Mouse (Mus musculus) ovary, postnatal 36 days (tissue): Measurements from ENCODE around the gene Pcdh19.
"Not testable (repeated sequence)": the region's sequence is repeated elsewhere in the genome, so short reads cannot be mapped to it uniquely, and the experiment has no call there.

Experiments used
- DNase-seq: peaks from one replicate; pipeline ENCODE4 v3.0.0; 2022; ENCODE audit warnings: low spot score, mixed read lengths

Pcdh19 gene

DNA sequence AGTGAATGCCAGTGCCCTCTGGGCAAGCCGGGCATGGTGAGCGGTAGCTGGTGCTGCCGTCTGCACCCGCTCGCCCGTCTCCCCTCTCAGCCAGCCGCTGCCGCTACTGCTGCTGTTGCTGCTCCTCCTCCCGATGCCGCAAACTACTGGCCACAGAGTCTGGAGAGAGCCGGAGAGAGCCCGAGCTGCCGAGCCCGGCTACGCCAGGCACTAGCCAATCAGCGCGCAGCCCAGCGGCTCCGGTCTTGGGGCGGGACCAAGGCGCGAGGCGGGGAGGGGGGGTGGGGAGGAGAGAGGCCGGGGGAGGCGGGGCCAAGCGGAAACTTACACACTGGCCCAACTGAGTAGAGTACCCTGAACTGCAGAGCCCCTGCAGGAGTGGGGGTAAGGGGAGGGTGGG, at the start of gene Pcdh19:
Pcdh19 (minus strand) TSS at position 148 of the 400 bp plus-strand sequence.
- peak; percentile 72 for DNase-seq

DNA sequence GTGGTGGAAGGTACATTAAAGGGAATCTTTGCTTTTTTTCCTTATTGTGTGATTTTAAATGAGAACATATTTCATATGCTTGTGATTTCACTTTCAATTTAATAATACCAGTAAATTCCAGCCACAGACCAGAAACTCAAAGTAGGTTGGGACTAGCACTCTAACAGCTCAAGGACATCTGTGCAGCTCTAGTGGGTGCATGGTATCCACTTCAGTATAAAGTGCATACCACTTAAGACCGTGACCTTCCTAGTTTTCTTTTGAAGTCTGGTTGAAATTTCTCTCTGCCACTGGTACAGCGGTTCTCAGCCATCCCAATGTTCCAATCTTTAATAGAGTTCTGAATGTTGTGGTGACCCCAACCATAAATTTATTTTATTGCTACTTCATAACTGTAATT, 47.1 kb upstream of the Pcdh19 start:
- no peak for DNase-seq

DNA sequence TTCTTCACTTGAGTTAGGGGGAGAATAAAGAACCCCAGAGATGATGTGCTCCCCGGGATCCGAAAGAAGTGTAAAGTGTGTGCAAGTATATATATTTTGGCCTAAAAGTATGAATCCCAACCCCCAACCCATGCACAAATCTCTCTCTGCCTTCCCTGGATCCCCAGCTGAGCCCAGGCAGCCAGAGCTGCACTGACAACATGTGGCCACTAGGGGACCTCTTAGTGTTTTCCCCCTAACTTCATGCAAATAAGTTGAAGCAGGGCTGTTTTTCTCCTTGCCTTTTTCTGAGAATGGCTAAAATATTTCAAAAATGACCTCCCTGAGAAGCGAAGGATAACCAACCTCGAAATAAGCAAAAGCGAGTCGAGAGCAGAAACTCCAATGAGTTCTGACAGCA, 46.2 kb upstream of the Pcdh19 start:
- peak; percentile 8 for DNase-seq

DNA sequence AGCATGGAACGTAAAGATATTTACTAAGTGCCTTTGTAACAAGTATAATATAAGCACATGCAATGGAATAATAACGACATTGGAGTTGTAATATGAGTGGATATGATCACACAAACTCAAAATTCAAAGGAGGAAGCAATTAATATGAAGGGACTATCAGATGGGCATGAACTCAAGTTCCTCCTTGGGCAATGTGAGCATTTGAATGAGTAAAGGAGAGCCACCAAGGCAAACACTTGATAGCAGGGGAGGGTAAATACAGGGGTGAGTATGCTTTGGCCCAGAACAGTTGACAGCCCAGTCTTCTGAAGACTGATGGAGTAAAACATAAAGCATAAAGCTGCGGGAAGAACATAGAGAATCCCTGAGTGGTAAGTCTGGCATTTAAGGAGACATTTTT, 32.7 kb upstream of the Pcdh19 start:
- DNase-seq = no peak

DNA sequence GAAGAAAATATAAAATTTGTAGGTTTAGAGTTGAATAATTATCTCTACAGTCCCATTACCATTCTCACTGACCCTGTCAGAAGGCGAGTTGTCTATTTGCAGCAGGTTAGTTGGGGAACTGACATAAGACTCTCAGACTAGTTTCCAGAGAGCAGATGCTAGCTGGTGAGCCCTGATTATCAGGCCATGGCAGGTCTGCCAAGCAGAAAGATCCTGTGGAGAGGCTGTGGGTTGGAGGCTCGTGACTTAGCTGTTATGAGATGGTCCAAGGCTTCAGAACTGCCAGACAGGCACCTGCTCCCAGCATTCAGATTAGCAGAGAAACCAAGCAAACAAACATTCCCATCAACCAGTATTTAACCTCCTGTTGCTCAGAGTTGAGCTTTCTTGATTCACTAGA, 21.8 kb upstream of the Pcdh19 start:
- no peak for DNase-seq

DNA sequence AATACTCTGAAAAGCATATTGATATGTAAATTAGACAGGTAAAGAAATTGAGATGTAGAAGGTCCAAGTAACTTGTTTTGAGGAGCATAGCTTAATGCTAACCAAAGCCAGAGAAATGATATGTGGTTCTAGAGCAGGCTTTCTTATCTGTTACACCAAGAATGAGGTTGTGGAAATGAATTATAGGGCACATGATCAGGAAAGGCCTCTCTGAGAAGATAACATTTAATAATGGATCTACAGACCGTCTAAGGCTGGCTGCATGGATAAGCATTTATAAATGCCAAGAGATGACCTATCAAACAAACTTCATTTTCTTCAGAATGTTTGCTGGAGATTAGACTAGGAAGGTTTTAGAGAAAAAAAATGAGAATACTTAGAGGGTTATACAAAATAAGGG, 14.1 kb upstream of the Pcdh19 start:
- DNase-seq = no peak

DNA sequence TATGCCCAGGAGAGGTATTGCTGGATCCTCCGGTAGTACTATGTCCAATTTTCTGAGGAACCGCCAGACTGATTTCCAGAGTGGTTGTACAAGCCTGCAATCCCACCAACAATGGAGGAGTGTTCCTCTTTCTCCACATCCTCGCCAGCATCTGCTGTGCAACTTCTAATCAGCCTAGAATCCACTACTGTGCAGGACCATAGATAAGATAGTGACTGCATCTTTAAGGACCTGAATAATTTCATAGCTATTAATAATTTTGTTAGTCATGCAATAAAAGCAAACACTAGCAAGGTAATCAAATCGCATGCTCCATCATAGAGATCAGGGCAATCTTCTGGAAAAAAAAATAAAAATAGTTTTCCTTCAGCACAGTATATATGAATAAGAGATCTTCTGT, 9.1 kb upstream of the Pcdh19 start:
- not testable (repeated sequence) for DNase-seq

DNA sequence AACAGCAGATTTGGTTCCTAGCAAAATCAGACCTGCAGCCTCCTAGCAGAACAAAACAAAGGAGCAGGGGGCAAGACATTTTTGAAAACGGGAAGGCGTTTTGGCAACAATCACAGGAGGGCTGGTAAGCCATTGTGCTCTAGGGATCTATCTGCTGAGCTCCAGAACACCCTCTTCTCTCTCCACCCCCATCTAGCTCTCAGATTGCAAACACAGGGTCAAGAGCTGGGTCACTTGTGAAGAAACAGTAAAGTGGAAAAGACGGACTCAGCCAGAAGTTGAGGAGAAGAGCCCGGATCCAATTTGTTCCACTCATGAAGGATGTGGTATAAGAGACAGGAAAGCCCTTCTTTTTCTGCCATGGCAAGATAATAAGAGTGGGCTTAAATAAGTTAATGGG, 7.7 kb upstream of the Pcdh19 start:
- DNase-seq = no peak

DNA sequence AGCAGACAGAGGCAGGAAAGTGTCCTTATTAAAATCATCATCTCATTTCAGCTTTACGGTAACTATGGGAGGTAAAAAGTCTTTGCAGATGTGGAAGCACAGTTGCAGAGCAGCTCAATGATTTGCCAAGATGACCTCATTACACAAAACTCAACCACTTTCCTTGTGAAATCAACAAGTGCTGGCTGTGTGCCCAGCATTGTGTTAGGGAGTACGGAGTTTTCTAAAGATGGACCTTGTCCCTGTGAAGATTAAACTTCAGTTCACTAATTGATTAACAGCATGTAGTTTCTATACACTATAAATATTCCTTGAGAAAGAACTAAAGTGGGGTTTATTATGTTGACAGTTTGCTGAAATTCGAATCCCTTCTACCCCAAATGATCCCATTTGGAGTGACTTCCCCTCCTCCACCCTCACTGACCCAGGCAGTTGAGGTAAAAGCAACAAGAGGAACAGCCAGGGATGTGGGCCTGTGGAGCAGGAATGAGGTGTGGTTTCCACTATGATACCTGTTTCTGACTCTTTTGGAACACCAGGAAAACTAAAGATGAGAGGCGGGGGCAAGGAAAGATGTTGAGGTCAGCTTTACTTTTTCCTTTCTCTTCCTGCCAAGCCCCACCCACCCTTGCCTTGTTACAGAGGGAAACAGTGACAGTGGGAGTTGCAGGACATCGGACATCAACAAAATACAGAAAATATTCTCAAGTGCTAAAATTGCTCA, 4.4 kb upstream of the Pcdh19 start:
- DNase-seq = no peak

DNA sequence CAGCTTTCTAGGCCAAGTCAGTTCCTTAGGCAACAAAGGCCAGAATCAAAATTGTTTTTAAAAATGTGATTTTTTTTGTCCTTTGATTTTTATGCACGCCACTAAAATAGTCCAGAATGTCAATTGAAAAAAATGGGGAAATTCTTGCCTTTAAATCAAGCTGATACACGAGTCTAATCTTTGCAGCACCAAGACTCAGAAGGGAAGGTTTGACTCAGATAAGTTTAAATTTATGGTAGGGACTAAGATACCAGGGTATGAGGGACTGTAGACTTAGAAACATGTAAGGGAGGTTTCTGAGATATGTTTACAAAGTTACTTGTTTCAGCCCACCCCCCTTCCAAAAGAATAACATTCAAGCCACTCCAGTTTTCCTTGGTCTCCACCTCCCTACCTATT, 3.6 kb upstream of the Pcdh19 start:
- no peak for DNase-seq

DNA sequence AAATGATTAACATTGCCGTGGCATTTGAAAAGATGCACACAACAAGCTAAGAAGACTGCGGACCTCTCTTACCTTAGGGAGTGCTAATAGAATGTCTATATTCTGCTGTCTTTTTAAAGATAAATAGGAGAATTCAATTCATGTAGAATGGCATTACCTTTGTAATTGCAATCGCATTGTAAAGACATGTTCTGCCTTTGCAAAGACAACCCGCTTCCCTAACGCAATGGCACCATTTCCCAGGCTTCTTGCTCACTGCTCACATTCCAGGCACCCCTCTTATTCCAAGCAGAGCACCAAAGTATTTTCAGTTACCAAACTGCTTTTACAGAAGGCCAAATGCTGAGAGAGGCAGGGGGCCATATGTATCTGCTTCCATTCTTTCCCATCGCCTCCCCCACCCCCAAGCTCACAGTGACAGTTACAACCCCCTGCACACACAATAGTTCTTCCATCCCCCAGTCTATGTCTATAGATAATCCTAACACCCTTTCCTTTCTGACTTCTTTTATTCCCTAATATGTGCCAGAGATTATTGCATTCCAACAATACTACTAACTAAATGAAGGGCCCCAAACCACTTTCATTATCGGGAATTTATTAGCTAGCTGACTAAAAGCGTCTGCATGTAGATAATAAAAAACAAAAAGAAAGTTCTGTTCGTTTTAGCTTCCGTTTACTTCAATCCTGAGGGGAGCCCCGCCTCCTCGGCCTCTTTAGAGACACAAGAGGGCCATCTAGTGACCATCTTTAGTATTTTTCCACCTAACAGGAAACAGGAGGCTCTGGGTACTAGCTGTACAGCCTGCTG, 3.0 kb upstream of the Pcdh19 start:
- no peak for DNase-seq

DNA sequence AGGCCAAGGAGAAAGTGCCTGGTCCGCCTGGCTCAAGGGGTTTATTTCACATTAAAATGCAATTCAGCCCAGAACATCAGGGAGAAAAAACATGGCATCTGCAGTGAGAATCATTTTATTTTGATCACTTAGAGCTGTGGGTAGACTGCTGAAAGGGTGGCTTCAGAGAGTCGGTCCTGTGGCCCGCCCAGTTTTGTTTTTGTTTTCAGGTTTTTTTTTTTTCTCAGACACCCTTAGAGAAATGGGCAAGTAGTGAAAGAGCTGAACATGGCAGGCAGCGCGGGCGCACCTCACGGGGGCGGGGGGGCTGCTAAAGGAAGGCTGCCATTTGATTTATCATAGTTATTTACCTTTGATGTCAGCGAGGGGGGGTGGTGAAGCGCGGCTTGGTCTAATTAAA, 2.0 kb upstream of the Pcdh19 start:
- DNase-seq = no peak

DNA sequence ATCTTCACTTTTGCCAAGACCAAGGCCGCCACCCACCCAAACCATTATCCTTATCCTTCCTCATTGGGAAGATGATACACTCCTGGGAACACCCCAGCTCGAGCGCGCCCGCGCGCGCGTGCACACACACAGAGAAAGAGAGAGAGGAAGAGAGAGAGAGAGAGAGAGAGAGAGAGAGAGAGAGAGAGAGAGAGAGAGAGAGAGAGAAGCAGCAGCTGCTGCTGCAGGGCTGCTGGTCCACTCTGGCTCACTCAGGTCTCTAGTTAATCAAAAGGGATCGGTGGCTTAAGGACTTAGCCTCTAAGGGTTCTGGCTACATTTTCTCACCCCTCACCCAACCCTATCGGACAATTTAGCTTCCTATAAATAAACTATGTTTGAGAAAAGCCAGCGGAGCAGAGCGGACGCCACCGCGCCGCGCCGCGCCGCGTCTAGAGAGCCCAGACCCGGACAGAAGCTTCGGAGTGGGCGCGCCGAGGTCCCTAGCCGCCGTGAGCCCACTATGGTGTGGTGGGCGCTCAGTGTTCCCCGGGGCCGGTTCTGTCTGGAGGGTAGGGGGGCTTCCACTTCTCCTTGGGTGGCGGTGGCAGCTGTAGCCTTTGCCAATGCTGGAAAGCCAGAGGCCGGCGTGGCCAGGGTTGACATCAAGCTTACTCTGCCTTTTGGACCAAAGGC, 926 bp upstream of the Pcdh19 start:
- no peak for DNase-seq

DNA sequence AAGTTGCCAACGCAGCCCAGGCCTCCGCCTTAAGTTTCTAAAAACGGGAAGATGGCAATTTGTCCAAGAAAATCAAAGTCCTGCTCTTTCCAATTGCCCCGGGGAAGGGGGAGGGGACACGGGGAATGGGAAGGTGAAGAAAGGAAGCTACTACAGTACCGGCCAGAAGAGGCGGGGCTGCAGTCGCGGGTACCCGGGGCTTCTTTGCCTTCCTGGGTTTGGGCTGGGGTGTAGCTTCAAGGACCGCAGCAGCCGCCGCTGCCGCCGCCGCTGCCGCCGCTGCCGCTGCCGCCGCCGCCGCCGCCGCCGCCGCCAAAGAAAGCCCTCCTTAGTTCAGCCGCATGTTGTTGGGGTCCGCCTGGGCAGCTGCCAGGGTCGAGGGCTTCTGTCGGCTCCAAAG, 631 bp downstream of the Pcdh19 start:
- no peak for DNase-seq

DNA sequence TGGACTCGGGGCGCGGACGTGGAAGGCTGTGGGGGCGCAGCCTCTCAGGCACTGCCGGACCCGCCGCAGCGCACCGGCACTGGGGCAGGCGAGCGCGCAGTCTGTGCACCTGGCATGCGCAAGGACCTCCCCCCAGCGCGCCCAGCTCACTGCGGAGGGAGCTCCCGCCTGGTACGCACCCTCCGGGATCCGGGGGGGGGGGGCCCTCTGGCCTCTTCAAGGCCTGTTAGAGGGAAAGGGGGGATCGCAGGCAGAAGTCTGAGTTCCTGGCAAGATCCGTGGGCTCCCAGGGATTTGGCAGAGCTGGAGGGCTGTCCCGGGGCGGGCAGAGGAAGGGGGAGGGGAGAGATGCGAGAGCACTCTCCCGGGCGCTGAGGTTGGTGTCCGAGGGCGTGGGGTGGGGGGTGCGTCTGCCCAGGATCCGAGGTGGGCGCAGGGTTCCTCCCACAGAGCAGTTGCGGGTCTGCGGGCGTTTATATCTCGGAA, 1.1 kb downstream of the Pcdh19 start:
- no peak for DNase-seq

DNA sequence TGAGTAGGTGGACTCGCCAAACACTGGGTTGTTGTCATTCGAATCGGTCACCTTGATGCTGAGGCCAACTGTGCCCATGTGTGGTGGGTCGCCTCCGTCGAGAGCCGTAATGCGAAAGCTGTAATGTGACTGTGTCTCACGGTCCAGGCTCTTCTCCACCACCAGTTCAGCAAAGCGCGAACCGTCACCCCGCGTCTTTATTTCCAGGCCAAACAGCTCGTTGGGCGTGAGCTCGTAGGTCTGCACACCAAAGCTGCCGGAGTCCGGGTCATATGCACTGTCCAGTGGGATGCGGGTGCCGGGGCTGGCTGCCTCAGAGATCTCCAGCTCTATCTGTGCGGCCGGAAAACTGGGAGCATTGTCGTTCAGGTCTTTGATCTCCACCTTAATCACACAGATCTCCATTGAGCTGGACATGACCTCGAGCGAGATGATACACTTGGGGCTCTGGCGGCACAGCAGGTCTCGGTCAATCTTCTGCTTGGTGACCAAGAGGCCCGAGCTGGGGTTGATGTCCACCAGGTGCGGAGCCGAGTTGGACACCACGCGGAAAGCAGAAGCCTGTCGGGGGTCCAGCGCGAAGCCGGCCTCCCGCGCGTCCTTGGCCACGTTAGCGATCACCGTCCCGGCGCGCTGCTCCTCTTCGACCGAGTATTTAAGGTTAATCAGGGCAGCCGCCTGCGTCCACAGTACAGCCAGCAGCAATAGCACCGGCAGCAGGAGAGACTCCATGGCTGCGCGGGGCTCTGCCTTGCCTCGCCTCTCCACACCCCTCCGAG, 2.1 kb downstream of the Pcdh19 start:
- no peak for DNase-seq

DNA sequence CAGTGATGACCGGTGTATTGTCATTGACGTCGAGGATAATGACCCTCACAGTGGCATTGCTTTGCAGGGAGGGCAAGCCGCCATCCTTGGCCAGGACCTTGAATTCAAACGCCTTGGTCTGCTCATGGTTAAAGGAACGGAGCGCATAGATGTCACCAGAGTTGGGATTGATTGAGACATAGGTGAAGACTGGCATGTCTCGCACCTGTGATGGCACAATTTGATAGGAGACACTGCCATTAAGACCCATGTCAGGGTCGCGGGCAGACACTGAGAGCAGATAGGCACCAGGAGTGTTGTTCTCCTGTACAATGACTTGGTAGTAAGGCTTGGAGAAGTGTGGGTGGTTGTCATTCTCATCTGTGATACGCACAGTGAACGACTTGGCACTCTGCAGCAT, 3.2 kb downstream of the Pcdh19 start:
- no peak for DNase-seq

DNA sequence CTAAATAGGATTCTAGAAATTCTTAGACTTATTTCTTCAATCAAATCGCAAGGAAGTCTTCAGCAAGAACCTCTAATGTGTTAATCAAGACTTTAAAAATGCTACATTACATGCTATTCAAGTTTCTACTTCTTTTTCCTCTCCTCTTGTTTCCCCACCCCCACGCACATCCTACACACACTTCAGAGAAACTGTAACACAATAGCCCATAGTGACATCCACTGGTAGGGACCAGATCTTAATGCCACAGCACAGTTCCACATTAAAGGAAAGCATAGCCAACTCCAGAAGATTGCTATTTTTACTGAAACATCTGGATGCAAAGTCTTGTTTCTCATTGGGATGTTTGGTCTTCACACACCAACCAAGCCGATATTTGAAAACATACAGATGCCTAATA, 4.8 kb downstream of the Pcdh19 start:
- DNase-seq = no peak

DNA sequence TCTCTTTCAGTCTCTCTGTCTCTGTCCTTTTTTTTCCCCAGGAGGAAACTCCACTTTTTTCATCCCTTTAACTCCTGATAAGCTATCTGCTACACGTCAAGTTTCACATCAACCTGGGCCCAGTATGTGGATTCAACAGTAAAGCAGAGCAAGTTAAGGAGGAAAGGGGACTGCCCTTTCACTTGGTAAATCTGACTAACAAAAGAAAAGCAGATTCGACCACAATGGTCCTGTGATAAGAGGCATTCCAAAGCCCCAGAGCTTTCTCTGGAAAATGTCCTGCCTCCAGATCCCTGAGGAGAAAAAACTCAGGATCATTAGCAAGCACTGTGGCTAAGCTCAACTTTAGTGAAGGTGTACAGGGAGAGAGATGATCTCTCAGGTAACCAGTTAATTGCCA, 13.7 kb downstream of the Pcdh19 start:
- DNase-seq = no peak

DNA sequence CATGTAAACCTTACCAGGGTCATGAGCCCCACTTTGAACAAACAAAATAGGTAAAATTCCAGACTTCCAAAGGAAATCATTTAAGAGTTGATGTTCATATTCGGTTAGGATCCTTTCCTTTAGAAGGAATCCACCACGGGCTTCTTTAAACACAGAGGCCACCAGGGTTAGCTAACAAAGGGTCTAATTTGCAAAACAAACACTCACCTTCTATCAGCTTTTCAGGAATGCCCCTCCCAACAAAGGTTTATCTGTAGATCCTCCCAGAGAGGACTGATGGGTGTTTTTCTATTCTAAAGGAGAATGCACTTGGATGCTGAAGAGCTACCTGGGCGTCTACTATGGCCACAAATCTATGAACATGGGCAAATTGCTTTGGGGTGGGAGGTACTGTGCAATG, 15.0 kb downstream of the Pcdh19 start:
- DNase-seq = no peak

DNA sequence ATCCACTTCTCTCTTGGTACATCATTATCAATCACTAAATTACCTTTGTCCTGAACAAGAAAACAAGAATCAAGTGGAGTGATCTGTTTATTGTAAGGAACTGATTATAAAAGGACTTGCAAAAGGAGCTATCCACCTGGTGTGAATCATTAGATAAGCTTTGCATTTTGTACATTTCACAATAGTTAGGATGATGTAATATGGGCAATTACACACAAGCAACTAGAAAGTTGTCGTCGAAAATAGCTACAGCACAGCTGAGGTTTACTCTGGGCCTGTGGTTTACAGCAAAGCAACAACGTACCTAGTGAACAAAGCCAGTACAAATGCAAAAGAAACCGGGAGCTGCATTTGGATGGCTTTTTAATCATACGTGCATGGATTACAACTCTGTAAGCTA, 28.7 kb downstream of the Pcdh19 start:
- DNase-seq = no peak
